Mouse (Mus musculus): ENCODE results near the gene Mrpl20.
A peak's percentile ranks its signal among the peaks of the same experiment; 100 is the strongest.

Gene Mrpl20

GRCm38 (mm10) chr4:155802741-155803339, at the start of gene Mrpl20:
Gene Mrpl20 (plus strand): TSS chr4:155802878.
- DNase-seq (ENCODE audit: low spot score) = no peak

DNA sequence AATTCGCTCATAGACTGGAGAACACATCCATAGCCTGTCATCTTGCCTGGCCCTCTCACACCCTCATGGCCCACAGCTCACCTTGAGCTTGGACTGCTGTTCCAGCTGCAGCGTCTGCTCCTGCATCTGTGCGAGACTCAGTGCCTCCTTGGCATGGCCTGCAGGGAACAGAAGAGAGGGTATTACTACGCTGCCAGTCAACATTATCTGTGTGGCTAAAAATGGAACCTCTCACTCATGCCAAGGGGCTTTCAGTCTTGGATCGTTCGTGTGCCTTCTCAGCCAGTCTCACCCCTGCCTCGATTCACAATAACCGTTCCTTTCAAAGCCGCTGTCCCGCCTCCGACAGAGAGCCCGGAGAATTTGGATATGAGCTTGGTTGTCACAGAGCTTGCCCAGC, 45.7 kb upstream of the Mrpl20 start:
- DNase-seq (ENCODE audit: low spot score) = peak; percentile 60

DNA sequence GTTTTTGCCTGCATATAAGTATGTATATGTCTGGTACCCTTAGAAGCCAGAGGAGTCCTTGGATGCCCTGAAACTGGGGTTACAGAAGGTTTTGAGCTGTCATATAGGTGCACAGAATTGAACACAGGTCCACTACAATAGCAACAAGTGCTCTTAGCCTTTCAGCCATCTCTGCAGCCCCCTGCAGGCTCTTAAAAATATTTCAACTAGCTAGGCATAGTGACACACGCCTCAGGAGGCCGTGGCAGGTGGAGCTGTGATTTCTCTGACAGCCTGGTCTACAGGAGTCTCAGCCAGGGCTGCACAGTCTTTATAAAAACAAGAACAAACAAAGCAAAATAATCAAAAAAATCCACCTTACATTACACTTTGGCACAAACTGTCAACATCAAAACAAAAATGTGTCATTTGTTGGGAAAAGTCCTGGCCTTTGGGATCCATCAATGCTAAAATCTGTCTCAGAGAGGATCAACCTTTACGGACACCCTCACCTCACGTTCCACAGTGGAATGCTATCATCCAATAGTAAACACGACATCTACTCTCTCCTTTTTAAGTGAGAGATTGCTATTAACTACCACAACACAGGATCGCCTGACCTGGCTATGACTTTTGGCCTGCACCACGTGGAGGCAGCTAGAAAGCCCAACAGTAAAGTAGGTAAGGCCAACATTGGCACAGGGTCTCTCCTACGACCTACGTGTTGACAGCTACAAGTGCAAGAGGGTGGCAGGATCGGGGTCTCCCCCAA, 42.6 kb upstream of the Mrpl20 start:
- peak; percentile 59 for DNase-seq (ENCODE audit: low spot score)

DNA sequence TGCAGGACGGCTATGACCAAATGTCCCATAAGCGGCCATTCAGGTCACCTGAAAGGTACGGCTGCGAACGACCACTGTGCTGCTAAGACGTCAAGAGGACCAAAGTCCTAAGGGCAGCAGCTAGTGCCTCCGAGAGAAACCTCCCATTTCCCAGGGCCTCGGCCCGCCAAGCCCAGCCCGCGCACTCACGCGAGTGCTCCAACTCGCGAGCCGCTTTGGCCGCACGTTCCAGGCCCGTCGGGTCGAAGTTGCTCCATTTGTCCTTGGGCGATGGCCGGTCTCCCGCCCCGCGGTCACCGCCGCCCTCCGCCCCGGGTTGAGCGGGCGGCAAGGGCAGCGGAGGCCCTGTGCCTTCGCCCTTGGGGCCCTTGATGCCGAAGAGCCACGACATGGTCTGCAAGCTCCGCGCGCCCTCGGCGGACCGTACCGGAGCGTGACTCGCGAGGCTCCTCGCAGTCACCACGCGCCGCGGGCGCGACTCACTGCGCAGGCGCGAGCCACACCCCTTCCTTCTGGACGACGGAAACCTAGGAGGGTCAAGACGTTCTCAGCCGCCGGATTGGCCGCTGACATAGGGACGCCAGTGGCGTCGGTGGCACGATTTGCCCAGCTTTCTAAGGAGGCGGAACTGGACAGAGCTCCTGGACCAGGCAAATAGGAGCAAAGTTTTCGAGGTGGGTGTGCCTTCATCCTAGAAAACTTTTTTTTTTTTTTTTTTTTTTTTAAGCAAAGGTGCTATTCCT, 41.9 kb upstream of the Mrpl20 start, which contains the start of gene Atad3a:
Gene Atad3a (minus strand): TSS at position 481 of the 743 bp plus-strand sequence.
- peak; percentile 97 for DNase-seq (ENCODE audit: low spot score)

DNA sequence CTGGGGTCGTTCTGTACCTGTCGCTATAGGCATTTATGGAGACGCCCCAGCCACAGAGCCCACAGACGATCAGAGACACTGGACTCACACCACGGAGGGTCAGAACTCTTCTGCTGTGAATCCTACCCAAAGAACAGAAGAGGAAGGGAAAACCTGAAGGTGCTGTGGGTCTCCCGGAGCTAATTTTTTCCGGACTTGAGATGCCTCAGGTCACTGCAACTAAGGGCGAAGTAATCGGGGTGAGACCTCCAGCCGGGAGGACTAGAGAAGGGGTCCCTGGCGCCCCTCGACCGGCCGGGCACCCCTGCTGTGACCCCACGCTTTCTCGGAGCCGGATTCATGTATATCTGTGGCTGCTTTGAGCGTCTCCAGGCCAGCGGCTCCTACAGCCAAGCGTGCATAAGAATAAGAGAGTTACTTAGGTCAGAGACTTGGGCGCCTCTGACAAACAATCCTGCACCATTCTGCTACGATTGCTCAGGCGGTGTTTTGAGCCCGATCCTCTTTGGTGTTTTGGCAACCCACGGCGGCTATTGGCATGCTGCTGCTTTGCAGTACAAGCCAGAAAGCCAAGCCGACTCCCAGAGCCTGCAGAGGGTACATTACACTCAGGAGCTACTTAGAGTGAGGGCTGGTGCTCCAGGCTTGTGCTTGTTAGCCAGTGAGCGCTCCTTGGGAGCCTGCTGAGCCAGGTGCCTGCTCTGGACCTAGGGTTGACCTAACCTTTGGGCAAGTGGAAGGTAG, 41.1 kb upstream of the Mrpl20 start:
- DNase-seq (ENCODE audit: low spot score) = peak; percentile 49

DNA sequence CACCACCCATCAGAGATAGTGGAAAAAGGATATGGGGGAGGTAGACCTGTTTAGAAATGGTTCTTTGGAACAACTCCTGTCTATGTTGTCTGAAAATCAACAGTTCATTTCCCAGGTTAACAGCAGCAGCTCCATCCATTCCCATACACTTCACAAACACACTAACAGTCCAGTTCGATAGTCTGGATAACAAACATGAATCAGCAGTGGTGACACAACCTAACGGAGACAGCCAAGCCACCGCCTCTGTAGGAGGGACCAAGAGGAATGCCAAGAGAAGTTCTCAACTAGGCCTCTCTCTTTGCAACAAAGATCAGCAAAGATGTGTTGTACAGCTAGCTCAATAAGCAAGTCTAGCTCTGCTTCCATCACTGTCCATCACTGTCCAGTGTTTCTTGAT, 40.3 kb upstream of the Mrpl20 start:
- peak; percentile 51 for DNase-seq (ENCODE audit: low spot score)

DNA sequence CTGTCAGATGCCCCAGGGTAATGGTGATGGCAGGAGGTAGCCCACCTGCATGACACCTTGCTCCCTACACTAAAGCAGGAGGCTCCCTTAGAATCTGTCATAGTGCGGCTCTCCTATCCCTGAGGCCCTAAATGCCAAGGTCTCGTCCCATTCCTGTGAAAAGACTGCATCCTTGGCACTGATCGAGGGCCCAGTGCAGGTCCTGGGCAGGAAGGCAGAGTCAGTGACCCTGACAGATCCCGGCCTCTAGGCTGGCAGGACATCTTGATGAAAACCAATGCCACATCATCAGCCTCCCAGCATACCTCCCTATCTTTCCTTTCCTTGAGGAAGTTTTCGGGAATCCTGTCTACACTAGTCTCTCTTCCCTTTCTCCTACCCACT, 33.2 kb upstream of the Mrpl20 start:
- no peak for DNase-seq (ENCODE audit: low spot score)

- peak; percentile 90 for DNase-seq (ENCODE audit: low spot score)
Observed at GRCm38 (mm10) chr4:155769880-155770512, 32.7 kb upstream of the Mrpl20 start.

GRCm38 (mm10) chr4:155770626-155771025, 32.1 kb upstream of the Mrpl20 start:
- DNase-seq (ENCODE audit: low spot score) = no peak

- DNase-seq (ENCODE audit: low spot score) = no peak
Observed at GRCm38 (mm10) chr4:155771706-155772105, 31.0 kb upstream of the Mrpl20 start.

DNA sequence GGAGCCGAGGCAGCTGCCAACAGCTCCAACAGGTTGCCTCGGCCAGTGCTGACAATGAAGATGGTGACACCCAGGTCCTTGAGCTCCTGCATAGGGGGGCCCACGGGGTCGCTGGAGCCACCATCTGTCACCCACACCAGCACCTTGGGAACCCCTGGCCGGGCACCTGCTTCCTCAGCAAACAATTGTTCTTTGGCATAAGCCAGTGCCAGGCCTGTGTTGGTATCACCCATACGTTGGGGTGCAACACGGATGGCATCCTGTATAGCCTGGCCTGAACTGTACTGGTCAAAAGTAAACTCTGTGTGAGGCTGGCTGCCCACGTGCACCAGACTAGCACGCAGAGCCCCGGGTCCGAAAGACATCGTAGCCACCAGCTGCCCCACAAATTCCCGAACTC, 29.9 kb upstream of the Mrpl20 start:
- DNase-seq (ENCODE audit: low spot score) = no peak

DNA sequence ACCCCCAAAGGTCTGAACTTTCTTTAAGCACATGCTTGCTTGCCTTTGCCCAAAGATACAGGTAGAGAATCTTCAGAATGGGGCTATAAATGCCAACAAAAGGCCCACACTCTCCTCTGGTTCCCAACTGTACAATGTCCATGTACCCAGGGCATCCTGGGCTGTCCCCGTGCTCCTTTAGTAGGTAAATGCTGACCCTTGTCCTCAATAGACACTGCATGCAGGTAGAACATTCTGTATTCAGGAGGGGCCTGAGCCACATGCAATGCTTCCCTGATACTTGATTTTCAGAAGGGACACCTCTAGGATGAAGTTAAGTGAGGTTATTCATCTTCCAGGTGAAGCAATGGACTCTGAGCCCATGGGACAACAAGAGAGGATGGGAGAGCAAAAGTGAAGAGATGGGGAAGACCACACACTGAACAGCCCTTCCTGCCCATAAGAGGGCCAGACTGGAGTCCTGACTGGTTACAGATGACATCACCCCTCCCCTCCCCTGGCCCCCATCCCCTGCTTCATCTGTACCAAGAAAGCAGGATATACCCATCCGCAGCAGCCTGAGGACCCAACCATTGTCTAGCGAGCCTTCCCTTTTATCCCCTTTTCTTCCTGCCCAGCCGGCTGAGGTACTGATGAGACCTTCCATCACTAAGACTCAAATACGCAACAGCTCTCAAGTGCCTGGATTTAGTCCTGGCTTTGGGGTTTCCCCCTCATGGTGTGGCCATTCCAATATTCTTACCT, 29.2 kb upstream of the Mrpl20 start:
- no peak for DNase-seq (ENCODE audit: low spot score)

DNA sequence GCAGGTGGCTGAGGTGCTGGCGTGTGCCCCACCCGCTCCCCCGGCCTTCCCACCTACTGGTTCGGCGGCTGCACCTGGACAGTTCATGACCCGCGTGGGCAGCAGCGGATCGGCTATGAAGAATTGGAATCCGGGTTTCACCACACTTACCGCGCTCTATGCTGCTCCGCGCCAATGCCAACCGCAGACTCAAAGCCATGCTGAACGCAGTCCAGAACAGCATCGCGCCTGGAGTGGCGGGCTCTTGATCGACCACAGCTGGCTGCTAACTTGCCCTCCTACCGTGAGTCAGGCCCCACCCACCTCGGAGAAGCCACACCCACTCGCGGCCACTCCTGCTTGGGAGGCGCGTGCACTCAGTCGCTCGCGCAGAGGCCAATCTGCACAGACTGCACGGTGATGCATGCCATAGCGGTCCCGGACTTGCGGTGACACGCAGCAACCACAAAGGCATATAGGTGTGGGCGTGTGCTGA, 28.4 kb upstream of the Mrpl20 start, which contains the start of gene Vwa1:
Gene Vwa1 (minus strand): TSS at position 419 of the 475 bp plus-strand sequence.
- DNase-seq (ENCODE audit: low spot score) = no peak

- peak; percentile 43 for DNase-seq (ENCODE audit: low spot score)
Observed at GRCm38 (mm10) chr4:155774971-155775740, 27.5 kb upstream of the Mrpl20 start.

DNA sequence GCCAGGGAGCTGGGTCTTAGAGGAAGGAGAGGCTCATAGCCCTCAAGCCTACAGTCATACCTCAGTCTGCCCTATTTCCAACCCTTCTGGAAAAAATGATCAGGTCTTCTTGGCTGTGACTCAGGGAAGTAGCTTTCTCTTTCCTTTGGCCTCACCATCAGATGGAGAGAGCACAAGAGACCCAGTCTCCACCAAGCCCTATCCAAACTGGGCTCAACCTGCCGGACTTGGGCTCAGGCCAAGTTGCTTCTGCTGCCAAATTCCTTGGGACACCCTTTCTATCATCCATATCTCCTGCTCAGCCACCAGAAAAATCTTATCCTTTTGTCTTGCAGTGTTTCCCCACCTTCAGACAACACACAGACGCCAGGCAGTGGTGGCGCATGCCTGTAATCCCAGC, 26.8 kb upstream of the Mrpl20 start:
- peak; percentile 62 for DNase-seq (ENCODE audit: low spot score)

GRCm38 (mm10) chr4:155776704-155777335, 25.9 kb upstream of the Mrpl20 start:
- peak; percentile 82 for DNase-seq (ENCODE audit: low spot score)

DNA sequence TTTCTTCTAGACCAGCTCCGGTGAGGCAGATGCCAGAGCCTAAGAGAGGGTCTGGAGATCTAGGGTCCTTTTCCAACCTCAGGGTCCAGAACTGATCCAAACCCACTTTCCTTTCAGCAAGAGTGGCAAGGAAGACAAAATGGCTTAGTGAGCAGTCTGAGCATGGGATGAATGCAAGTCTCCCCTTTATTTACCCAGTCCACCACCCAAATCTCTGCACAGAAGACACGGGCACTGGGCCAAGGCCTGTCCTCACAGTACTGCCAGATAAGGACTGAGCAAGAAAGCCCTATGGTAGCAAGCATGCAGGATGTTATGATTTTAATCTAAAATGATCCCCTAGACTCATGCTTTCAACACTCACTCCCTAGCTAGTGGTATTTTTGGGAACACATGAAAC, 24.9 kb upstream of the Mrpl20 start:
- DNase-seq (ENCODE audit: low spot score) = peak; percentile 78

DNA sequence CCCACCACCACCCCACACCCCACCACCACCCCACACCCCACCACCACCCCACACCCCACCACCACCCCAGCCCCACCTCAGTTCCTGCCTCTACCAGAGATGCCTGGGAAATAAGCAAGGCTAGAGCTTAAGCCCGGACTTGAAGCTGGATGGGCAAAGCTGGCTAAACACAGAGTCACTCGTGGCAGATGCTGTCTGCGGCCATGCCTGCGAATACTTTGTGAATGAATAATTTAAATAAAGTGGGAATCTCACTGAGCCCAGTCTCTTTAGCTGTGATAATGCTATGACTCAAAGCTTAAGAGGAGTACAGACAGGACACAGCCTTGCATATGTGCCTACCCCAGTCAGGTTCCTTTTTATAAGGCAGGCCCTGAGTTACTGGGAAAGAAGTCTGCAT, 23.2 kb upstream of the Mrpl20 start:
- DNase-seq (ENCODE audit: low spot score) = no peak

- peak; percentile 88 for DNase-seq (ENCODE audit: low spot score)
Observed at GRCm38 (mm10) chr4:155780895-155781294, 21.8 kb upstream of the Mrpl20 start.
